Mouse (Mus musculus): Measurements from ENCODE around the gene Ets2. TPM values are rescaled to one million over a fixed set of nuclear protein-coding genes. Genes with fewer than 3 reads are reported as not detected.

The Ets2 gene
- polyA plus RNA-seq, 1 experiment from 2014 or later = 98.2 TPM

DNA sequence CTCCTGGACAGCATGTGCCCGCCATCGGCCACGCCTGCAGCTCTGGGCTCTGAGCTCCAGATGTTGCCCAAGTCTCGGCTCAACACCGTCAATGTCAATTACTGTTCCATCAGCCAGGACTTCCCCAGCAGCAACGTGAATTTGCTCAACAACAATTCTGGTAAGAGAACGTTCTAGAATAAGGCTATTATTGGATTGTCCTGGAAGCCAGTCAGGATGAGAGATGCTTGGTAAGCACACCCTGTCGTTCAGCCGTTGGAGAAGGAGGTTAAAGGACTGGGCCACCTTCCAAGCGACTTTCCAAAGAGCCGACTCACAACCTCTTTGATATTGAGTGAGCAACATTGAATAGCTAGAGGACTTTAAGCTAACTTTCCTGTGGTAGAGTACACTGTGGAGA lies 13.2 kb downstream of the Ets2 start:
- ATAC-seq (ENCODE audit: insufficient number of reproducible peaks, low FRiP score, low TSS enrichment, low read depth) (no peak), DNase-seq (ENCODE audit: low spot score) (no peak)
- Histone ChIP-seq H3K4me2 (ENCODE audit: low read depth, severe bottlenecking) (no peak overlapping the region), H3K27me3 (ENCODE audit: control insufficient read depth, insufficient read depth, low read length) (no peaks in the 10 kb centered on the region), H3K4me3 (ENCODE audit: low read depth, low read length) (no peak overlapping the region), H3K4me1 (ENCODE audit: control insufficient read depth, insufficient read depth, low read length) (no peaks in the 10 kb centered on the region), H3K27ac (replicated peaks; ENCODE audit: low read depth, low read length) (no peak overlapping the region), H3K36me3 (ENCODE audit: control insufficient read depth, insufficient read depth, low read length) (peaks cover 75% of the 10 kb centered on the region), H3K9me3 (ENCODE audit: control insufficient read depth, low read length) (no peaks in the 10 kb centered on the region), H3K9ac (ENCODE audit: low read length) (no peak overlapping the region)
- WGBS = 93% methylated on average over 11 of the region's 11 CpGs

DNA sequence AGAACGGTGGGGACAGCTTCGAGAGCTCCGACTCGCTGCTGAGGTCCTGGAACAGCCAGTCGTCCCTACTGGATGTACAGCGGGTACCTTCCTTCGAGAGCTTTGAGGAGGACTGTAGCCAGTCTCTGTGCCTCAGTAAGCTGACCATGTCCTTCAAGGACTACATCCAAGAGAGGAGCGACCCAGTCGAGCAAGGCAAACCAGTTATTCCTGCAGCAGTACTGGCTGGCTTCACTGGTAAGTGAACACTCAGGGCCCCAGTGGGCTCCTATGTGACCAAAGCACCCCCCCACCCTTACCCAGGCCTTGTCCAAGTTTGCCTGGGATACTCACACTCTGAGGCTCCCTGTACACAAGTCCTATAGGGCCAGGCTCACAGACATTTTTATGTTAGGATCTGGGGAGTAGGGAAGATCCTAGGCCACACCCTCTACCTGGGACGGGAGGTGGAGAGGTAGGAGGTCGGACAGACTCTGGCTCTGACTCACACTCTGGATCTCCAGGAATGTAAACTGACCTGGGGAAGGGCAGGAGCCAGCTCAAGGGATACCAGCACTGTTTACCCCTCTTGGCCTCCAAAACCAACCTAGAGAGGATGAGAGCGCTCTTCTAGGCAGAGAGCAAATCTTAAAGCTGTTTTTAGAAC lies 14.3 kb downstream of the Ets2 start:
- no peak overlapping the region for H3K4me2 ChIP-seq (ENCODE audit: low read depth, severe bottlenecking)
- no peak overlapping the region for H3K4me3 ChIP-seq (ENCODE audit: low read depth, low read length)
- WGBS = 92% methylated on average over 12 of the region's 12 CpGs
- ATAC-seq (ENCODE audit: insufficient number of reproducible peaks, low FRiP score, low TSS enrichment, low read depth) (no peak), DNase-seq (ENCODE audit: low spot score) (no peak)
- H3K9me3 ChIP-seq (ENCODE audit: control insufficient read depth, low read length) = peaks cover 3% of the 10 kb centered on the region; the same call in 1 of the 2 replicates
- H3K27me3 ChIP-seq (ENCODE audit: control insufficient read depth, insufficient read depth, low read length) = no peaks in the 10 kb centered on the region
- H3K36me3 ChIP-seq (ENCODE audit: control insufficient read depth, insufficient read depth, low read length) = peaks cover 76% of the 10 kb centered on the region
- no peak overlapping the region for H3K9ac ChIP-seq (ENCODE audit: low read length)
- H3K27ac ChIP-seq (replicated peaks; ENCODE audit: low read depth, low read length) = no peak overlapping the region
- no peaks in the 10 kb centered on the region for H3K4me1 ChIP-seq (ENCODE audit: control insufficient read depth, insufficient read depth, low read length)

DNA sequence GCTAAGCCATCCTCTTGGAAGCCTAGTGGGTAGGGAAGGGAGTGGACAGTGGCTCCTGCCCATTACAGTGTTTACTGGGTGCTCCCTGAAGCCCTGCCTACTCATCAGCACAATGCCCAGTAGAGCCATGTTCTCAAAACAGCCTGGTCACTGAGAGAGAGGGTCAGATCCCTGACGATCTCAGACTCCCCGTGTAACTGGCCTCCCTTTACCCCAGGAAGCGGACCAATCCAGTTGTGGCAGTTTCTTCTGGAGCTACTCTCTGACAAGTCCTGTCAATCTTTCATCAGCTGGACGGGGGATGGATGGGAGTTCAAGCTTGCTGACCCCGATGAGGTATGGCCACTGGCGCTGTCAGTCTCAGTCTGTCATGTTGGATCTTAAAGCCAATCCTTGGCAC lies 15.8 kb downstream of the Ets2 start:
- ATAC-seq (ENCODE audit: insufficient number of reproducible peaks, low FRiP score, low TSS enrichment, low read depth) = no peak
- DNase-seq (ENCODE audit: low spot score) = no peak
- Histone ChIP-seq H3K9ac (ENCODE audit: low read length) (no peak overlapping the region), H3K9me3 (ENCODE audit: control insufficient read depth, low read length) (peaks cover 3% of the 10 kb centered on the region; the same call in 1 of the 2 replicates), H3K27ac (replicated peaks; ENCODE audit: low read depth, low read length) (no peak overlapping the region), H3K4me2 (ENCODE audit: low read depth, severe bottlenecking) (no peak overlapping the region), H3K27me3 (ENCODE audit: control insufficient read depth, insufficient read depth, low read length) (no peaks in the 10 kb centered on the region), H3K4me1 (ENCODE audit: control insufficient read depth, insufficient read depth, low read length) (no peaks in the 10 kb centered on the region), H3K36me3 (ENCODE audit: control insufficient read depth, insufficient read depth, low read length) (peaks cover 64% of the 10 kb centered on the region), H3K4me3 (ENCODE audit: low read depth, low read length) (no peak overlapping the region)
- WGBS = 96% methylated on average over 6 of the region's 6 CpGs

DNA sequence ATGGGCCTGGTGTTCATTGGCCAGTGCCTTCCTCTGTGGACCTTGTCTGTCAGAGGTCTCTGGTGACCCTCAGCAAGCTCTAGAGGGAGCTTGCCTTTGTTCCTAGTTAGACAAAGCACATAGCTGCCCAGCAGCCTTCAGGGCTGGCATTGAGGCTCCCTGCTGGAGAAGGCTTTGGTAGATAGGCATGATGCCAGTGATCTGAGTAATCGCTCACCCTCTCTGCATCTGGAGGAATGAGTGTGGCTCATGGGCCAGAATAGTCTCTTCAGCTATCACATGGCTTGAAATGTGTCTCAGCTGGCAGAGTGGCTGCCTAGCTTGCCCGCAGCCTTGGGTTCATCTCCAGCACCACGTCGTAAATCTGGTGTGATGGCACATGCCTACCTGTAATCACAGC lies 16.2 kb downstream of the Ets2 start:
- peaks cover 64% of the 10 kb centered on the region for H3K36me3 ChIP-seq (ENCODE audit: control insufficient read depth, insufficient read depth, low read length)

DNA sequence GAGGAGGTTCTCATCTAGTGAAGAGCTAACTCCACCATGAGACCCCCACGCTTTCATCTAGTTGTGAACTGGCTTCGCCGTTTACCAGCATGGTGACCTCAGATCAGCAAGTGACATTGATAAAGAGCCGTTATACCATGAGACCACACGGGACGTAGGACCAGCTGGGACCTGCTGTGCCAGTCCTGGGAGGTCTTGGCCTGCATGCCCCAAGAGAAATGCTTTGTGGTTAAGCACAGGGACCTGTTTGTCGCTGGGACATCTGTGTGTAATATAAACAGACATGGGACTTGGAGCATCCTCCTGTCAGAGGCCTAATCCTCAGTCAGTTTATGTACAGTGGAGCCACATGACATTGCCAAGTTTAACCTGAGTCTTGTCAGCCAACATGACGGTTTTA lies 18.7 kb downstream of the Ets2 start:
- 93% methylated on average over 8 of the region's 8 CpGs for WGBS
- peaks cover 48% of the 10 kb centered on the region for H3K36me3 ChIP-seq (ENCODE audit: control insufficient read depth, insufficient read depth, low read length)

More for the DNA sequence above, 16.2 kb downstream of the Ets2 start:
- H3K4me1 ChIP-seq (ENCODE audit: control insufficient read depth, insufficient read depth, low read length) = no peaks in the 10 kb centered on the region
- 94% methylated on average over 4 of the region's 4 CpGs for WGBS
- H3K4me2 ChIP-seq (ENCODE audit: low read depth, severe bottlenecking) = no peak overlapping the region
- no peaks in the 10 kb centered on the region for H3K27me3 ChIP-seq (ENCODE audit: control insufficient read depth, insufficient read depth, low read length)
- H3K27ac ChIP-seq (replicated peaks; ENCODE audit: low read depth, low read length) = no peak overlapping the region
- DNase-seq (ENCODE audit: low spot score) (no peak), ATAC-seq (ENCODE audit: insufficient number of reproducible peaks, low FRiP score, low TSS enrichment, low read depth) (no peak)
- H3K9me3 ChIP-seq (ENCODE audit: control insufficient read depth, low read length) = peaks cover 3% of the 10 kb centered on the region; the same call in 1 of the 2 replicates
- H3K4me3 ChIP-seq (ENCODE audit: low read depth, low read length) = no peak overlapping the region
- no peak overlapping the region for H3K9ac ChIP-seq (ENCODE audit: low read length)

DNA sequence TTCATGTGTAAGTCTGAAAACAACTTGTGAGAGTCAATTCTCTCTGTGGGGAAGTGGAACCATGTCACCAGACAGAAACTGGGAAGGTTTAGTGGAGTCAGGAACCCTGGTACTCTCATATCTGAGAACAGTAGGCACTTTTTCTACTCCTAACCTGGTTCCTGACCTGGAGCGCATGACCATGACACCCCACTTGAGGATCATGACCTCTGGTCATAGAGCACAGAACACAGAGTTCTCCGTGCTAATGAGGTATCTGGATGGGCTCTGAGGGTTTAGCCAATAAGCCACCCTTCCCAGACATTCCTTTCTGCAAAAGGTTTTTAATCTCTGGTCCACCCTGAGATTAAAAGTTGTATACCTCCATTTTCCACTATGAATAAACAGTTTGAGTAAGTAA lies 22.4 kb downstream of the Ets2 start:
- 80% methylated on average over 2 of the region's 2 CpGs for WGBS

More for the DNA sequence above, 18.7 kb downstream of the Ets2 start:
- Histone ChIP-seq H3K27me3 (ENCODE audit: control insufficient read depth, insufficient read depth, low read length) (no peaks in the 10 kb centered on the region), H3K4me3 (ENCODE audit: low read depth, low read length) (no peak overlapping the region), H3K4me2 (ENCODE audit: low read depth, severe bottlenecking) (no peak overlapping the region), H3K4me1 (ENCODE audit: control insufficient read depth, insufficient read depth, low read length) (no peaks in the 10 kb centered on the region), H3K9me3 (ENCODE audit: control insufficient read depth, low read length) (peaks cover 3% of the 10 kb centered on the region; the same call in 1 of the 2 replicates), H3K27ac (replicated peaks; ENCODE audit: low read depth, low read length) (no peak overlapping the region), H3K9ac (ENCODE audit: low read length) (no peak overlapping the region)
- ATAC-seq (ENCODE audit: insufficient number of reproducible peaks, low FRiP score, low TSS enrichment, low read depth) = no peak
- no peak for DNase-seq (ENCODE audit: low spot score)

DNA sequence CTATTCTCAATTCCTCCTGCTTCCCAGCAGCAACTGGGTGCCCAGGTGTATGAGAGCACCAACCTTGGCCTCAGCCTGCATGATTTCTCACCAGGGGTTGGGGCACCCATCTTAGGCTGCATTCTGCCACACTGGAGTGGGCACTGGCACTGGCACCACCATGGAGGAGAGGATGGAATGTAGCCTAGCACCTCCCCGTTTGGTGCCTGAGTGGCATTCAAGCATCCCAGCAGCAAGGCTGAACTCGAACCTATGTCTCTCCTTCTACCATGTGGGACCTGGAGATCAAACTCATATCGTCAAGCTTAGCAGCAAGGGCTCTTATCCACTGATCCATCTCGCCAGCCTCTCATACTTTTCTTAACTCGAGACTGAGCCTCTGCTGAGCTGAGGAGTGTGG lies 22.9 kb downstream of the Ets2 start:
- no peak overlapping the region for H3K4me2 ChIP-seq (ENCODE audit: low read depth, severe bottlenecking)
- no peak for DNase-seq (ENCODE audit: low spot score)
- no peak overlapping the region for H3K9ac ChIP-seq (ENCODE audit: low read length)
- ATAC-seq (ENCODE audit: insufficient number of reproducible peaks, low FRiP score, low TSS enrichment, low read depth) = no peak
- H3K27me3 ChIP-seq (ENCODE audit: control insufficient read depth, insufficient read depth, low read length) = no peaks in the 10 kb centered on the region
- H3K4me3 ChIP-seq (ENCODE audit: low read depth, low read length) = no peak overlapping the region
- WGBS = 83% methylated on average over 5 of the region's 5 CpGs
- no peak overlapping the region for H3K27ac ChIP-seq (replicated peaks; ENCODE audit: low read depth, low read length)
- H3K36me3 ChIP-seq (ENCODE audit: control insufficient read depth, insufficient read depth, low read length) = peaks cover 10% of the 10 kb centered on the region
- no peaks in the 10 kb centered on the region for H3K4me1 ChIP-seq (ENCODE audit: control insufficient read depth, insufficient read depth, low read length)
- H3K9me3 ChIP-seq (ENCODE audit: control insufficient read depth, low read length) = peaks cover 3% of the 10 kb centered on the region; the same call in 1 of the 2 replicates

More for the DNA sequence above, 22.4 kb downstream of the Ets2 start:
- DNase-seq (ENCODE audit: low spot score) = no peak
- no peak for ATAC-seq (ENCODE audit: insufficient number of reproducible peaks, low FRiP score, low TSS enrichment, low read depth)
- peaks cover 3% of the 10 kb centered on the region; the same call in 1 of the 2 replicates for H3K9me3 ChIP-seq (ENCODE audit: control insufficient read depth, low read length)
- H3K27me3 ChIP-seq (ENCODE audit: control insufficient read depth, insufficient read depth, low read length) = no peaks in the 10 kb centered on the region
- no peak overlapping the region for H3K4me2 ChIP-seq (ENCODE audit: low read depth, severe bottlenecking)
- H3K27ac ChIP-seq (replicated peaks; ENCODE audit: low read depth, low read length) = no peak overlapping the region
- H3K4me3 ChIP-seq (ENCODE audit: low read depth, low read length) = no peak overlapping the region
- H3K36me3 ChIP-seq (ENCODE audit: control insufficient read depth, insufficient read depth, low read length) = peaks cover 13% of the 10 kb centered on the region
- no peak overlapping the region for H3K9ac ChIP-seq (ENCODE audit: low read length)
- H3K4me1 ChIP-seq (ENCODE audit: control insufficient read depth, insufficient read depth, low read length) = no peaks in the 10 kb centered on the region

DNA sequence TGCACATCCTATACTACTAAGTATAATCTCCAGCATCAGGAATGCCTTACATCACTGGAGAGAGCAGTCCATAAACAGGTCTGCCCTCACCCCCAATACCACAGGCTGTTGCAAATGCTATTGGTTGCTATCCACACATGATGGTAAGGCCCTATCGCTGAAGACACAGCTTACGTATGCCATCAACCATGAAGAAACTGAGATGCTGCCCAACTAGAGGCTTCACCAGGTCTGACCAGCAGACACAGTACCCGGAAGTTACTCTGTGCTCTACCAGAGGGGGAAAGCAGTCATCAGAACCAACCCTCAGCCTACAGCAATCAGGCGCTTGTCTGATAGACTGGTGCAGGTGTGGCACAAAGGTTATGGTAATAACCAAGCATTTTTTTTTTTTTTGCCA lies 24.9 kb downstream of the Ets2 start:
- no peak overlapping the region for H3K9ac ChIP-seq (ENCODE audit: low read length)
- no peak overlapping the region for H3K4me3 ChIP-seq (ENCODE audit: low read depth, low read length)
- no peaks in the 10 kb centered on the region for H3K36me3 ChIP-seq (ENCODE audit: control insufficient read depth, insufficient read depth, low read length)
- WGBS = 97% methylated on average over 4 of the region's 4 CpGs
- H3K27me3 ChIP-seq (ENCODE audit: control insufficient read depth, insufficient read depth, low read length) = no peaks in the 10 kb centered on the region
- DNase-seq (ENCODE audit: low spot score) (no peak), ATAC-seq (ENCODE audit: insufficient number of reproducible peaks, low FRiP score, low TSS enrichment, low read depth) (no peak)
- no peaks in the 10 kb centered on the region for H3K4me1 ChIP-seq (ENCODE audit: control insufficient read depth, insufficient read depth, low read length)
- H3K4me2 ChIP-seq (ENCODE audit: low read depth, severe bottlenecking) = no peak overlapping the region
- no peaks in the 10 kb centered on the region for H3K9me3 ChIP-seq (ENCODE audit: control insufficient read depth, low read length)
- H3K27ac ChIP-seq (replicated peaks; ENCODE audit: low read depth, low read length) = no peak overlapping the region
